Mouse (Mus musculus): Measurements from ENCODE around the gene Slc30a9.

The Slc30a9 gene

GRCm38 (mm10) chr5:67321656-67322268, 15.0 kb downstream of the Slc30a9 start:
- no peak for DNase-seq

GRCm38 (mm10) chr5:67324032-67324431, 17.3 kb downstream of the Slc30a9 start:
- no peak for DNase-seq

- no peak for DNase-seq
These were observed 34.1 kb downstream of the Slc30a9 start for GRCm38 (mm10) chr5:67340811-67341210.

- no peak for DNase-seq
These were observed 40.3 kb downstream of the Slc30a9 start for GRCm38 (mm10) chr5:67347060-67347459.

GRCm38 (mm10) chr5:67348949-67349348, 42.2 kb downstream of the Slc30a9 start:
- DNase-seq: no peak

- DNase-seq: no peak
These were observed 55.6 kb downstream of the Slc30a9 start for GRCm38 (mm10) chr5:67362316-67362715.

- no peak for DNase-seq
These were observed 56.2 kb downstream of the Slc30a9 start for GRCm38 (mm10) chr5:67362931-67363330.

- DNase-seq: no peak
These were observed 70.4 kb downstream of the Slc30a9 start for GRCm38 (mm10) chr5:67377044-67377621.

GRCm38 (mm10) chr5:67381690-67382089, 74.9 kb downstream of the Slc30a9 start:
- DNase-seq: no peak

GRCm38 (mm10) chr5:67382556-67382955, 75.8 kb downstream of the Slc30a9 start:
- no peak for DNase-seq

- DNase-seq: no peak
These were observed 87.2 kb downstream of the Slc30a9 start for GRCm38 (mm10) chr5:67393951-67394350.

GRCm38 (mm10) chr5:67395211-67395851, 88.6 kb downstream of the Slc30a9 start:
- no peak for DNase-seq

- no peak for DNase-seq
These were observed 90.4 kb downstream of the Slc30a9 start for GRCm38 (mm10) chr5:67397186-67397585.

- DNase-seq: no peak
These were observed 93.3 kb downstream of the Slc30a9 start for GRCm38 (mm10) chr5:67399876-67400607.

GRCm38 (mm10) chr5:67400608-67401480, 94.1 kb downstream of the Slc30a9 start:
- DNase-seq: no peak

GRCm38 (mm10) chr5:67401612-67402011, 94.9 kb downstream of the Slc30a9 start:
- DNase-seq: no peak

GRCm38 (mm10) chr5:67404380-67404779, 97.6 kb downstream of the Slc30a9 start:
- no peak for DNase-seq

- no peak for DNase-seq
These were observed 98.2 kb downstream of the Slc30a9 start for GRCm38 (mm10) chr5:67404919-67405318.

All from cerebellum, postnatal 36 days (tissue).